Mouse (Mus musculus): ENCODE data around the gene Gm12830. TPM values are rescaled to one million over a fixed set of nuclear protein-coding genes. Genes with fewer than 3 reads are reported as not detected.

Gene Gm12830
- polyA plus RNA-seq, 1 experiment: not detected

GRCm38 (mm10) chr4:114882232-114882631 lies 60.7 kb downstream of the Gm12830 start:
- no peak overlapping the region for H3K4me2 ChIP-seq (ENCODE audit: low read depth)
- H3K79me2 ChIP-seq (ENCODE audit: control insufficient read depth, insufficient read depth): no peaks in the 10 kb centered on the region
- H3K36me3 ChIP-seq (ENCODE audit: control insufficient read depth, insufficient read depth): no peaks in the 10 kb centered on the region
- H3K27me3 ChIP-seq (ENCODE audit: control insufficient read depth, insufficient read depth, insufficient read length): no peaks in the 10 kb centered on the region
- no peak overlapping the region for H3ac ChIP-seq (ENCODE audit: control insufficient read depth, insufficient read length)
- no peak overlapping the region for H3K4me3 ChIP-seq
- TF ChIP-seq POLR2AphosphoS2 (IDR thresholded peaks at IDR 0.05; ENCODE audit: insufficient read length, low read depth): no peak
- no peak for TF ChIP-seq USF1 (IDR thresholded peaks at IDR 0.05; ENCODE audit: low read depth)
- TF ChIP-seq SRF (IDR thresholded peaks at IDR 0.05; ENCODE audit: control insufficient read depth, insufficient read length, low read depth): no peak
- TF ChIP-seq TCF12 (IDR thresholded peaks at IDR 0.05; ENCODE audit: insufficient read depth, poor library complexity, severe bottlenecking): no peak

GRCm38 (mm10) chr4:114897853-114898252 lies 76.3 kb downstream of the Gm12830 start:
- H3K79me2 ChIP-seq (ENCODE audit: control insufficient read depth, insufficient read depth): no peaks in the 10 kb centered on the region
- H3K27me3 ChIP-seq (ENCODE audit: control insufficient read depth, insufficient read depth, insufficient read length): peaks cover 23% of the 10 kb centered on the region

DNA sequence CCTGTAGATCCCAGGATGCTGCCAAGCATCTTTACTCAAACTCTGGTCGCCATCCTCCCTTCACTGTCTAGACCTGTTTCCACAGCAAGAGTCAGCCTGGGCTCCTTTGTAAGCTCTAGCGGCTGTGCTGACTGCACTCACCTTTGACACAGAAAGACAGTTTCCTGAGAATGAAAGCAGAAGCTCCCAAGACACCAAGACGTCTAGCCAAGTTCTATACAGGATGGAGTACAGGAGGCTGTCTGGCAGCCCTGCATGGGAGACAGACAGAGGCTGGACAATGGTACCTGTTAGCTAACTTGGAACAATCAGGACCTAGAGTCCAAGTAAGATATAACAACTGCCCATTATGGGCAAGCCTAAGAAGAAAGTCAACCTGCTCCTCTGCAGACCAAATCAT lies 78.4 kb downstream of the Gm12830 start:
- no peak overlapping the region for H3K4me2 ChIP-seq (ENCODE audit: low read depth)
- H3K27me3 ChIP-seq (ENCODE audit: control insufficient read depth, insufficient read depth, insufficient read length): peaks cover 25% of the 10 kb centered on the region
- no peaks in the 10 kb centered on the region for H3K36me3 ChIP-seq (ENCODE audit: control insufficient read depth, insufficient read depth)
- H3K79me2 ChIP-seq (ENCODE audit: control insufficient read depth, insufficient read depth): no peaks in the 10 kb centered on the region
- TF ChIP-seq TCF3 (IDR thresholded peaks at IDR 0.05; ENCODE audit: insufficient read length, low read depth): no peak
- no peak for TF ChIP-seq SRF (IDR thresholded peaks at IDR 0.05; ENCODE audit: control insufficient read depth, insufficient read length, low read depth)
- TF ChIP-seq MYOD1 (IDR thresholded peaks at IDR 0.05; ENCODE audit: control insufficient read depth in 1 of 3, insufficient read length in 2 of 3, low read depth in 2 of 3): no peak
- TF ChIP-seq E2F4 (IDR thresholded peaks at IDR 0.05; ENCODE audit: insufficient read depth): no peak
- TF ChIP-seq POLR2A (IDR thresholded peaks at IDR 0.05; ENCODE audit: insufficient read length, low read depth): no peak
- TF ChIP-seq MAX (IDR thresholded peaks at IDR 0.05; ENCODE audit: low read depth): no peak
- TF ChIP-seq MYOG (IDR thresholded peaks at IDR 0.05; ENCODE audit: control insufficient read depth in 1 of 3, insufficient read depth in 1 of 3, insufficient read length in 2 of 3, low read depth in 2 of 3): no peak
- TF ChIP-seq POLR2AphosphoS2 (IDR thresholded peaks at IDR 0.05; ENCODE audit: insufficient read length, low read depth): no peak
- TF ChIP-seq TCF12 (IDR thresholded peaks at IDR 0.05; ENCODE audit: insufficient read depth, poor library complexity, severe bottlenecking): no peak
- no peak for TF ChIP-seq REST (IDR thresholded peaks at IDR 0.05; ENCODE audit: insufficient read depth, insufficient read length)
- no peak for TF ChIP-seq USF1 (IDR thresholded peaks at IDR 0.05; ENCODE audit: low read depth)
- no peak for TF ChIP-seq CEBPB (IDR thresholded peaks at IDR 0.05; ENCODE audit: insufficient read depth, poor library complexity, severe bottlenecking)
- no peak overlapping the region for H3ac ChIP-seq (ENCODE audit: control insufficient read depth, insufficient read length)
- H3K4me3 ChIP-seq: no peak overlapping the region

More at GRCm38 (mm10) chr4:114897853-114898252, 76.3 kb downstream of the Gm12830 start:
- TF ChIP-seq MYOG (IDR thresholded peaks at IDR 0.05; ENCODE audit: control insufficient read depth in 1 of 3, insufficient read depth in 1 of 3, insufficient read length in 2 of 3, low read depth in 2 of 3): no peak
- TF ChIP-seq CEBPB (IDR thresholded peaks at IDR 0.05; ENCODE audit: insufficient read depth, poor library complexity, severe bottlenecking): no peak
- TF ChIP-seq REST (IDR thresholded peaks at IDR 0.05; ENCODE audit: insufficient read depth, insufficient read length): no peak
- TF ChIP-seq POLR2A (IDR thresholded peaks at IDR 0.05; ENCODE audit: insufficient read length, low read depth): no peak
- no peak for TF ChIP-seq POLR2AphosphoS2 (IDR thresholded peaks at IDR 0.05; ENCODE audit: insufficient read length, low read depth)
- no peak for TF ChIP-seq TCF12 (IDR thresholded peaks at IDR 0.05; ENCODE audit: insufficient read depth, poor library complexity, severe bottlenecking)
- no peak for TF ChIP-seq MYOD1 (IDR thresholded peaks at IDR 0.05; ENCODE audit: control insufficient read depth in 1 of 3, insufficient read length in 2 of 3, low read depth in 2 of 3)
- no peak for TF ChIP-seq SRF (IDR thresholded peaks at IDR 0.05; ENCODE audit: control insufficient read depth, insufficient read length, low read depth)
- TF ChIP-seq USF1 (IDR thresholded peaks at IDR 0.05; ENCODE audit: low read depth): no peak
- TF ChIP-seq E2F4 (IDR thresholded peaks at IDR 0.05; ENCODE audit: insufficient read depth): no peak
- Histone ChIP-seq H3K4me2 (ENCODE audit: low read depth) (no peak overlapping the region), H3K36me3 (ENCODE audit: control insufficient read depth, insufficient read depth) (no peaks in the 10 kb centered on the region), H3ac (ENCODE audit: control insufficient read depth, insufficient read length) (no peak overlapping the region), H3K4me3 (no peak overlapping the region)

DNA sequence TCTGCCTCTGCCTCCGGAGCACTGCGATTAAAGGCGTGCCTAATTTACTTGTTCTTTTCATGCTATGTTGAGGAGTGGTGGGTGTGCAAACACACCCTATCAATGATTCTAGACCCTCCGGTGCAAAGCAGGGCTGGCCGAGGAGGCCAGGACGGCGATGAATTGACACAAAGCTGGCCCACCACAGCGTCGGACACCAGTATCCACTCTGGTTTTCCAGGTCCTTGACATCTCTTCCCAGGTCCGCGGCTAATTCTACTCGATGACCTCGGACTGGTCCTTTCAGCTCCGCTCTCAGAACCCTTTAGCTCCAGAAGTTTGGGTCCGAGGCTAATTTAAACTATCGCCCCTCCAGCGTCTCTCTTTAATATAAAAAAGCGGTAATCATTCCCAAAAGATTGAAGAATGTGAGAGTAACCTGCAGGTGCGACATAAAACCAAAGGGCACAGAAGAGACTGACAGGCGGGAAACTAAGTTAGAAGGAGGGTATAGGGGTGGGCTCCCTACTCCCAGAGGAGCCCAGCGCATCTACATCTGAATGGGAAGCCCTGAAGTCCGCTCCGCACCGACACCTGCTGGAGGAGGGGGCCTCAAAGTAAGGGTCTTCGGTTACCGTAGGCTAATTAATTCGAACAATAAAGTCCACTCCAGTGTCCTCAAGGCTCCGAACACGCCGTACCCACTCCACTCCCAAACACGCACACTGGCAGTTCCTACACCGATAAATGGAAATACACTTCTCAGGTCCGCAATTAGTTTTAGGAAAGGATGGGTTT lies 79.5 kb downstream of the Gm12830 start:
- peaks cover 25% of the 10 kb centered on the region for H3K27me3 ChIP-seq (ENCODE audit: control insufficient read depth, insufficient read depth, insufficient read length)
- no peak overlapping the region for H3K4me2 ChIP-seq (ENCODE audit: low read depth)
- H3K36me3 ChIP-seq (ENCODE audit: control insufficient read depth, insufficient read depth): no peaks in the 10 kb centered on the region
- H3K4me3 ChIP-seq: no peak overlapping the region
- H3ac ChIP-seq (ENCODE audit: control insufficient read depth, insufficient read length): no peak overlapping the region
- no peak for TF ChIP-seq MAX (IDR thresholded peaks at IDR 0.05; ENCODE audit: low read depth)
- TF ChIP-seq MYOG (IDR thresholded peaks at IDR 0.05; ENCODE audit: control insufficient read depth in 1 of 3, insufficient read depth in 1 of 3, insufficient read length in 2 of 3, low read depth in 2 of 3): no peak
- TF ChIP-seq MYOD1 (IDR thresholded peaks at IDR 0.05; ENCODE audit: control insufficient read depth in 1 of 3, insufficient read length in 2 of 3, low read depth in 2 of 3): no peak
- no peak for TF ChIP-seq POLR2A (IDR thresholded peaks at IDR 0.05; ENCODE audit: insufficient read length, low read depth)
- TF ChIP-seq CEBPB (IDR thresholded peaks at IDR 0.05; ENCODE audit: insufficient read depth, poor library complexity, severe bottlenecking): no peak
- no peak for TF ChIP-seq TCF12 (IDR thresholded peaks at IDR 0.05; ENCODE audit: insufficient read depth, poor library complexity, severe bottlenecking)
- no peak for TF ChIP-seq TCF3 (IDR thresholded peaks at IDR 0.05; ENCODE audit: insufficient read length, low read depth)
- no peak for TF ChIP-seq E2F4 (IDR thresholded peaks at IDR 0.05; ENCODE audit: insufficient read depth)
- no peak for TF ChIP-seq SRF (IDR thresholded peaks at IDR 0.05; ENCODE audit: control insufficient read depth, insufficient read length, low read depth)
- no peak for TF ChIP-seq REST (IDR thresholded peaks at IDR 0.05; ENCODE audit: insufficient read depth, insufficient read length)
- TF ChIP-seq USF1 (IDR thresholded peaks at IDR 0.05; ENCODE audit: low read depth): no peak
- TF ChIP-seq POLR2AphosphoS2 (IDR thresholded peaks at IDR 0.05; ENCODE audit: insufficient read length, low read depth): no peak
- no peaks in the 10 kb centered on the region for H3K79me2 ChIP-seq (ENCODE audit: control insufficient read depth, insufficient read depth)

All from myocyte (in vitro differentiated cells).